Mouse (Mus musculus): ENCODE measurements at regions not wholly inside any gene's neighbourhood (a gene's known extent, or its start where the extent isn't known, plus 50 kb on each side); places are given as distances from the start of the nearest gene placed in this dataset.

DNA sequence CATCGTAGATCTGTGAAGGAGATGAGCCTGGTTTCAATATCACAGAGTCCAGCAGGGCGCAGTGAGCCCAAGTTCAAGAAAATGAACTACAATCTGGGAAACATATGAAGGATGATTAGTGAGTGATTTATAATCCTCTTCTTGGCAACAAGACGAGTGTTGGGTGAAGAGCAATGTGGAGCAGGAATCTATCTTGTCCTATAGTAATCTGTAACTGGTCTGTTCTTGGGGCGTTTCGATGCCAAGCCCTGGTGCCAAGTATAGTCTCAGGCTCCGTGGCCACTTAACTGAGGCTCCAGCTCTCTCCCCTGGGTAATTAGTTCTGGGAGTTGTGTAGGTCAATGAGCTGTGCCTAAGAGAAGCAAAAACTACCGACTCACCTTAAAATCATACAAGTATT, 154.4 kb upstream of the Gorab start:
- no peak for DNase-seq

DNA sequence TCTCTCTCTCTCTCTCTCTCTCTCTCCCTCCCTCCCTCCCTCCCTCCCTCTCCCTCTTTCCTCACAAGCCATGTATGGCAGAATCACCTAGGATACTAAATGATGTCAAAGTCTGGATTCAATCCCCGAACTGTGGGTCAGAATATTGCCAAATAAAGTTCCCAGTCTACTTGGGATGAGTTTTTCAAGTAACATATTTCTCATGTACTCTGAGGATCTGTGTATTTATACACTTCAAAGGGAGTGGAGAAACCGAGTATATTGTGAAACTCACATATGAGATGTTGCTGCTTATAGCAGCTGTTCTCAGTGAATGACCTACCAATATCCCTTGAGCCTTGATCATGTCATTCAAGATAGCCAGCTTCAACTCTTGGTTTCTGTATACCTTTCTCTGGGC, 151.7 kb upstream of the Gorab start:
- DNase-seq, result no peak

DNA sequence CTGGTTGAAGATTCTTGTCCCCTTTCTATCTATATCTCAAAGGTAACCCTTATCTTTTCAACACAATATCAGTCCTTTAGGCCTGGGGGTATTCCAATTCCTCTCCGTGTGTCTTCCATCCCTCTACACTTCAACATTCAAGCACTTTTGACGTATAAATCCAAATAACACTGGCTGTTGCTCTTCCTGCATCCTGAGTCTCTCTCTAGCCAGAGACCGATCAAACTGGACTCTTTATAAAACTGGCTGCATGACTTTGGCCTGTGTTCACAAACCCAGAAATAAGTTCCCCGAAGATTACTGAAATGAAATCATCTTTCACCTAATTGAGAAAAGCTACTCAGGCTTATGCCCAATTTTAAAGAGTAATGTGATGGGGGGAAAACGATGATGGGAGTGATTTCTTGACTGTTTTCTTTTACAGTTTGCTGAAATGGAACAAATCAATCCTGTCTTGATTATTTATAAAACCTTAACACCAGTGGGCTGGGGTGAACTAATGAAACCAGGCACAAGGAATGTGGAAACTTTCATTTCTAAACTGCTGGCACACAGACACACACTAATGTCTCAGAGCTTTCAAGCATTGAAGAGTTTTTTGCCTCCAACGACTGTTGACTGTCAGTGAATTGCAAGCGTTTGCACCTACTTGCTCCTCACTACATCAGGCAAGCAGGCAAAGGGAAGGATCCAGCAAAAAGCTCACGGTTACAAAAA, 135.5 kb upstream of the Gorab start:
- no peak for DNase-seq

DNA sequence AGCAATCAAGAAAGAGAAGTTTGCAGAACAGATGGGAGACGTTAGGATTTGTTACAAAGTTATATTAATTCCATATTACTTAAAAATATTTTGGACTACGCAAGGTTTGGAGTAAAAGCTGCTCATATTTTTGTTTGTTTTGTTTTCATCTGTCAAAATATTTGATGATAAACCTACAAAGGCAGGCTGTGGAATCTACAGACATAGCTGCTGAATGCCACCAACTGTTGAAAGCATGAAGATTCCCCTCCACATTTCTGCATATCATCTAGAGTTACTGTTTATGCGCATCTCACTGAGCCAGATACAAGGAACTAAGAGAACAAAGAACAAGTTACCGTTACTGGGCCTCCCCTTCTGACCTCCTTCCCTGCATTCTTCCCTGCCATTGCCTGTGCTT, 127.1 kb upstream of the Gorab start:
- no peak for DNase-seq

DNA sequence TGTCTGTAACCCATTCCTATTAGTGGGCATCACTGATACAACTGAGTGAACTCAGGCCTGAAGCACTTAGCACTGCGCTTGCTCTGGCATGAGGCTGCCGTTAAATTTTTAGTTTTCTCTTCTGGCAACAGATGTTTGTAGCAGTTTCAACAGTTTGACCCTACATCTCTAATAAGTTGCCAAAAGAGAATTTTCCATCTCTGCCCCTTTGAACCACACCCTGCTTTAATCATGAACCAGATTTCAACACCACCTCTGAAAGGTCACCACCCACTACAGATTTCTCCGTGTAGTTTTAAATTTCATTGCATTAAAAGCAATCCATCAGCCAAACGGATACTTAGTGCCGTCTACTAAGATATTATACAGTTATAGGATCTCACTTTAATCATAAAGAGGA, 114.5 kb upstream of the Gorab start:
- no peak for DNase-seq

DNA sequence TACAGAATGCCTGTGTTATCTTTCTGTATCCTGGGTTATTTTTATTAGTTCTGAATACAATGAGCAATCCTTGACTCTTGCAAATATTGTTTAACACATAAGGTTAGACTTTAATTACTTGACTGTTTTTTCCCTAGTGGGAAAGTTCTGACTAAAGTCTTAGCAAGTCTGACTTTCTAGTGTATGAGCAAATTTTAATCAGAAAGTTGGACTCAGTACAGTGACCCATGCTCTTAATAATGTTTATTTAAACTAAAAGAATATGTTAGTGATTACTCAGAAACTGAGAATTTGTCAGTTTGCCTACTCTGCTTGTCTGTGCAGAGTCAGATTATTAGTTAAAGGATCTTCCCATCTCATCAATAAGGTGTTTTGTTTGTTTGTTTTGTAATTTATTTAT, 109.4 kb upstream of the Gorab start:
- no peak for DNase-seq

DNA sequence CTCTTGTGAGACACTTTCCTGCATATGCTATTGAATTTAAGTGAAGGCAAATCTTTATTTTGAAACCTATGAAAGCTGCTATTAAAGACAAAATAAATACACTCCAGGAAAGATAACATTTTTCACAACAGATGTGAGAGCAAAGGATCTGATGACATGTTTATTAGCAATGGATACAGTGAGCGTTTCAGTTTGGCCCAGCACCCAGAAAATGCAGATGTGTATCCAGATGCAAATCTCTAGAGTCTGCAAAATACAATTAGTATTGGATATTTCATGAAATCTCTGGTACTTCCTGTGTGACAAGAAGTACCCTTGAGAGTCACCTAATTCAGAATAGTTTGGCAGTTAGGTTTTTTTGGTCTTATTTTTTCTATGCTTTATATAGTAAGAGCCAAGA, 108.5 kb upstream of the Gorab start:
- DNase-seq, result no peak

DNA sequence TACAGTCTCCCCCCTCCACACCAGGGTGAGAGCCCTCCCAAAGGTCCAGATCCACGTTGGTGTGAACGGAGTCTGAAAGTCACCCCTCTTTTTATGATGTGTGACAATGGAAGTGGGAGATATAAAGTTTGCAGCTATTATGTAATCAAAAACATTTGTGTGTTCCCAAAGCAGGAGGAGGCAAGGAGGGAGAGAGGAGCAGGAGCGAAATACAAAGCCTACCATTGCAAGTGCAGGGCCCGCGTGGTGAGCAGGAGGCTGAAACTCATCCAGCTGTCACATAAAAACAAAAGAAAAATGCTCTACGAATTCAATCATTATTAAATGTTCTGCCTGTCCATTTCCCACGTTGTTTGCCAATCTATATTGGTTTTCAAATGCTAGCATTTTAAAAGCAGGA, 101.6 kb upstream of the Gorab start:
- DNase-seq, result no peak

DNA sequence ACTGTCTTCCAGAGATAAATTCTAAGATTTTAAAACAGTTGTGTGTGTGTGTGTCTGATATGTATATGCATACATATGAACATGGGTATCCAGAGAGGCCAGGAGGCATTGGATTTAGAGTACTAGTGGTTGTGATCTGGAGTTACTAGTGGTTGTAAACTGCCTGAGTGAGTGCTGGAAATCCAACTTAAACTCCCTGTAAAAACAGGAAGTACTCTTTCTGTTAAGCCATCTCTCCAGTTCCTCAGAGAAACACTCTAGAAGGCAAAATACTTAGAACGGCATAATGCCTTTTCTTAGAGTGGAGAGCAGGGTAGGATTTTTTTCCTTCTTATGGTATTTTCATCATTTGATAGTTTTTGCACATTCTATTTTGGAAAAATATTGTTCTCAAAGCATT, 99.1 kb upstream of the Gorab start:
- DNase-seq, result no peak

DNA sequence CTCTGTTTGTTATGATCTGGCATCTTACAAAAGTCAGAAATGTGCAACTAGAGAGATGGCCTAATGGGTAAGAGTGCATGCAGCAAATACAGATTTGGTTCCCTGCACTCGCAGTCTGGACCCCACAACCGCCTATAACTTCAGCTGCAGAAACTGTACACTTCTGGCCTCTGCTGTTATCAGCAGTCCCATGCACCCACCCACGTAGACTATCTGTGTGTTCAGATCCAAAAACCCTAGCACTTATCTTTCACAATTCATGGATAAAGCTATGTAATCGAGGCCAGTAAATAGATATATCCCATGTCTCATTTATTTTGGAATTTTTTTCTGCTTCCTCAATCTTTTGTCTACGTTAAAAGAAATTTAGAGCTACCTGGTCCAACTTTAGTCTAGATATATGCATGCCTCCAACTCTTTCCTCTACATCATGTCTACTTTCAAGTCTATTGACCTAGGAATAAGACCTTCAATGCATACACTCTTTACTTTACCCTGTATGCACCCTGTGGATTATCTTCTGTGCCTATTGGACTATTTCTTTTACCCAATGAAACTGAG, 95.0 kb upstream of the Gorab start:
- no peak for DNase-seq

DNA sequence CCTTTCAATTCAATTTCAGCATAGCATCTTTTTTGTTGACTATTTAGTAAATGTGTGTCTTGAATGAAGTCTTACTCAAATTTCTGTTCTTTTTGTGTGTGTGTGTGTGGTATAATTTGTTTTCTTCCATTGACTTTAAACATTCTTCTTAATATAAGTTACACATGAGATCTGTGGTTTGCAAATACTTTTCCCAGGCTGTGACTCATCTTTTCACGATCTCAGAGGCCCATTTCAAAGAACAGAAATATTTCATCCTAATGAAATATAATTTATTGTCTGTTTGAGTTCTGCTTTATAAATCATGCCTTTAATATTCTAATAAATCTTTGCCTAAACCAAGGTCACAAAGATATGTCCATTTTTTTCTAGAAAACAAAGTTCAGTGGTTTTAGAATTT, 92.9 kb upstream of the Gorab start:
- DNase-seq, result no peak

DNA sequence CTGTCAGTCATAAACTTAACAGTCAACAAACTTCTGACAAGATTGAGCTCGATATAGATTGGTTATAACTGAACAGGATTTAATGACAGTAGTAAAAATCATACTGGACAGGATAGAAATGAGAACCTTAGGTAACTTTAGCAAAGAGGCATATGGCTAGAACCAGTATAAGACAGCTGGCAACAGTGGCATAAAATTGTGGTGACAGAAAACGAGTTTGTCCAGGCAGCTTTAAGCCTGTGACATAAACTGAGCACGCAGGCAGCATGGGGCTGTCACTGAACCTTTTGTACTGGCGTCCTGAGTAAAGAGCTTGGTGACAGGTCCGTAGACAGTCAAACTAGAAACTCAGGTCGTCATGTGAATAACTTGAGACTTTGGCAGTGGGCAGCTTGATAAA, 85.1 kb upstream of the Gorab start:
- DNase-seq, result no peak

DNA sequence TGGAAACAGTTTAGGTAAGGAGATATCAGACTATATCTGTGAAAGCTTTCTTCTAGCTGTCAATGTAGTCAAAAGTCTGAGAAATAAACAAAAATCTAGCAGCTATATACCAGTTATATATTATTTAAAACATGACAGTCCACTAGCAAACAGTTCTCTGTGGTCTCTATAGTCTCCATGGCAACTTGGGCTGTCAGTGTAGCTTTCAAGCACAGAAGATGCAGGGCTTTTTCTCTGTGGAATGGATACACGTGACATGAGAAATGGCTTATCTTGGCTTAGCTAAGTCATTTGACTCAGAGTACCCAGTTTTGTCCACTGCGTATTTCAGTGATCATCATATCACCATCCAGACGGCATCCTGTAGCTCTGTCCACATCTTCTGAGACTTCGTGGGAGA, 84.6 kb upstream of the Gorab start:
- DNase-seq, result no peak

DNA sequence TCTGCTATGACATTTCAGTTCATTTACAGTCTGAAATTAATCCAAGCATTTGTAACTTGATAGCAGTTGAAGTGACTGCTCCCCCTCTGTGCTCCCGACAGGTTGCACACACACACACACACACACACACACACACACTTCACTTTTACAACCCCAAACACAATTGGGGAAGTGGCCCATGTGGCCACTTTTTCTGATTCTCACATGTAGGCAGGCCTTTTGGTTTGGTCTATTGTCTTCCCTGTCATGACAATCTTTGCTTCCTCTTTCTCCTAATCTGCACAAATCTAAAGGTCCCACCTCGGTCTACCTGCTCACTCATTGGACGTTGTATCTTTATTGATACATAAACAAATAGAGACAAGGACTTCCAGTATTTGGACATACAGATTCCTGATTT, 79.6 kb upstream of the Gorab start:
- DNase-seq, result no peak

DNA sequence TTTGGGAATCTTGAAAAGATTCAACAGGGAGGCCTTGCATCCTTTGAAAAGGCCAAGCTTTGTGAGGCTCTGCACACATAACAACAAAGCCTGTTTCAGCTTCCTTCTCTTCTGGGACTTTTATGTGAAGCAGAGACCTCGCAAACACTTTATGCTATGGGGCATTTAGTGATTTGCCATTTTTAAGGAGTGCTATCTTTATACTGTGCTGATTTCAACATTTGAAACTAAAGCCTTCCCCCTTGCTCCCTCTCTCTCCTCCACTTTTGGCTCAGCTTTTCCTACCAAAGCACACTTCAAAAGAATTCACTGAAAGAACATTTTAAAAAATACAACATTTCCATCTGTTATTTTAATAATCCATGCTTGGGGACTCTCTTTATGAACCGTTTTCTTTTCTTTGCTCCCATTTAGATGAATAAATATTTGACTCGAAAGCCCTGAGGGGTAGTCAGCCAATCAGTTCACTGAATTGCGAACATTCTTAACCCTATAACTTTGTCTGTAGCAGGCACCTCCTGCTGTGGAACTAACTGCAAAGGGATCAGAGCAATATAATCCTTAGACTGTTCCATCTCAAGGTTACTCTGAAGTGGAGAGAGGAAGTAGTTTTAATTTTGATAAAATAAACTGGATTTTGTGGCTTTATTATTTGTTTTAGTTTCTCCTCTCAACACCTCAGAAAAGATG, 74.2 kb upstream of the Gorab start:
- DNase-seq, result no peak

DNA sequence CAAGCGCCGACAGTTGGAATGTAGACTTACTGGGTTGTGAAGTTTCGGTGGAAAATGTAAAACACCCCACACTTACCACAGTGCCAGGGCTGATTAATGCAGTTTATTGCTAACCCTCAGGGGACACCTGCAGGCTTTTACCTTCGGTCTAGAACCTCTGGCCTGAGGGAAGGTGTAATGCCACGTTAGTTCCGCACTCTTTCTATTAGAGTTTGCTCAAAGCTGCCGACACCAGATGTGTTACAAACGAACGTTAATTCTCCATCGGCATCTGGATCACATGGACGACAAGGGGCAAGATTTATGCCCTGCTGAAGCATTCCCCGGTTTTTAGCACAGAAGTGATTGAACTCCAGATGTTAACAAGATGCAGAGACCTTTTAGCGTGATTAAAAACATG, 57.7 kb upstream of the Gorab start:
- DNase-seq, result no peak

DNA sequence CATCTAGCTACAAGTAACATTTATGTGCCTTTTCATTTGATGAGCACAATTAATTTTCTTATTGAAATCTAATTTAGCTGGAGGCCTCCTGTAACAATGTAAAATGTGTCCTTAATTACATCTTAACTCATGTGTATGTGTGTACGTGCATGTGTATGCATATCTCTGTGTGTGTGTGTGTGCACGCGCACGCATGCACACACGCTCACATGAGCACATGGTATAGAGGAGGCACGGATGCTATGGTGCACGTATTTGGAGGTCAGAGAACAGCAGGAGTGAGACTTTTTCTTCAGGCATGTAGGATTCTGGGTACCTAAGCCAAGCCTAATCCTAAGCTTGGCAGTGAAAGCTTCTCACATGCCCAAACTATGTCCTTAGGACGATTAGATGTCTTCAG, 52.9 kb upstream of the Gorab start:
- no peak for DNase-seq
